Mouse (Mus musculus): Measurements from ENCODE around the gene Vdac2.

DNA sequence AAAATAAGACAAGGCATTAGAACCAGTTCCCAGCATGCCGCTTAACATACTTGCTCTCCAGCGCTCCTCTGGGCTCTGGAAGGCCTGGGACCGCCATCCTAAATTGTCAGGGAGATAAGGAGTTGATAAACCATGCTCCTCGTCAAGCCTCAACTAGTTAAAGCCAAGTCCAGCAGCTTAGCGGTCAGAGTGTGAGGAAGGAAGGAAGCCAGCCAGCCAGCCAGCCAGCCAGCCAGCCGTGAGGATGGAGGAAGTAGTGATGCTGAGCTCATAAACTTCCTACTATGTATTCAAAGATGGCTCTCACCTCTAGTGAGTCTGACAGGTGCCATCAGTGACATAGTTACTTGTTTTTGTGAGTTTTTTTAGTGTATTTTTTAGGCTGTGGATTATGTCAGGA lies 18.2 kb downstream of the Vdac2 start:
- TF ChIP-seq CTCF (conservative IDR thresholded peaks at IDR 0.05 in 1 of 2, IDR thresholded peaks at IDR 0.05 in 1 of 2; ENCODE audit: low read depth in 2 of 2, low read length in 2 of 2) = no peak
- no peak for TF ChIP-seq MAFK (IDR thresholded peaks at IDR 0.05; ENCODE audit: insufficient replicate concordance, low read length)
- TF ChIP-seq POLR2A (IDR thresholded peaks at IDR 0.05; ENCODE audit: low read depth, low read length) = no peak
- TF ChIP-seq USF2 (conservative IDR thresholded peaks at IDR 0.05; ENCODE audit: low read depth, low read length) = no peak
- no peak for TF ChIP-seq NRF1 (IDR thresholded peaks at IDR 0.05; ENCODE audit: low read depth, low read length)
- TF ChIP-seq MAZ (IDR thresholded peaks at IDR 0.05; ENCODE audit: low read depth, low read length) = no peak
- TF ChIP-seq USF1 (IDR thresholded peaks at IDR 0.05; ENCODE audit: low read depth, low read length) = no peak
- TF ChIP-seq ZNF384 (IDR thresholded peaks at IDR 0.05; ENCODE audit: low read depth, low read length) = no peak
- no peak for TF ChIP-seq E2F4 (IDR thresholded peaks at IDR 0.05; ENCODE audit: insufficient replicate concordance, low read depth, low read length)
- no peak for TF ChIP-seq EP300 (IDR thresholded peaks at IDR 0.05; ENCODE audit: low read length)
- no peak for TF ChIP-seq HCFC1 (IDR thresholded peaks at IDR 0.05; ENCODE audit: low read depth, low read length)
- TF ChIP-seq MEF2A (IDR thresholded peaks at IDR 0.05; ENCODE audit: borderline replicate concordance, low read depth, low read length) = no peak
- TF ChIP-seq TBP (conservative IDR thresholded peaks at IDR 0.05; ENCODE audit: low read depth, low read length) = no peak
